Mouse (Mus musculus) frontal cortex, postnatal 10 days (tissue): ENCODE results near the gene Ephx4.

Source experiments
- DNase-seq, 2 experiments: peaks; one replicate each; pipeline ENCODE4 v3.0.0; 2022; ENCODE audit warnings: low spot score in 2 of 2, mixed read lengths in 1 of 2

The Ephx4 gene

GRCm38 (mm10) chr5:107434001-107434400 is 31.5 kb downstream of the Ephx4 start:
- DNase-seq = no peak

GRCm38 (mm10) chr5:107436185-107436584 is 33.6 kb downstream of the Ephx4 start:
- no peak for DNase-seq

- DNase-seq = no peak
These were observed 34.2 kb downstream of the Ephx4 start for GRCm38 (mm10) chr5:107436587-107437209.

- DNase-seq = peak; percentile 84 to 90
These were observed 35.1 kb downstream of the Ephx4 start, which contains the start of gene Btbd8 for GRCm38 (mm10) chr5:107437464-107438281. TSS of gene Btbd8 (plus strand) at chr5:107437997.

- no peak for DNase-seq
These were observed 35.8 kb downstream of the Ephx4 start for GRCm38 (mm10) chr5:107438353-107438752.

- no peak for DNase-seq
These were observed 39.3 kb downstream of the Ephx4 start for GRCm38 (mm10) chr5:107441881-107442280.

- no peak for DNase-seq
These were observed 41.7 kb downstream of the Ephx4 start for GRCm38 (mm10) chr5:107444251-107444650.

GRCm38 (mm10) chr5:107447977-107448376 is 45.4 kb downstream of the Ephx4 start:
- no peak for DNase-seq

- DNase-seq = no peak
These were observed 46.2 kb downstream of the Ephx4 start for GRCm38 (mm10) chr5:107448784-107449183.

- no peak for DNase-seq
These were observed 47.1 kb downstream of the Ephx4 start for GRCm38 (mm10) chr5:107449620-107450019.

- DNase-seq = no peak
These were observed 47.8 kb downstream of the Ephx4 start for GRCm38 (mm10) chr5:107450299-107450698.

GRCm38 (mm10) chr5:107462147-107463076 is 59.9 kb downstream of the Ephx4 start:
- no peak for DNase-seq

- DNase-seq = no peak
These were observed 64.0 kb downstream of the Ephx4 start for GRCm38 (mm10) chr5:107466501-107466900.

GRCm38 (mm10) chr5:107467098-107467497 is 64.6 kb downstream of the Ephx4 start:
- DNase-seq = no peak

- DNase-seq = no peak
These were observed 68.2 kb downstream of the Ephx4 start for GRCm38 (mm10) chr5:107470600-107471329.
